Mouse (Mus musculus) mammary gland, adult 2 months (tissue): Measurements from ENCODE around the gene Gm44. TPM values are rescaled to one million over a fixed set of nuclear protein-coding genes. Genes with fewer than 3 reads are reported as not detected.

Source experiments
- polyA plus RNA-seq: library from polyadenylated mRNA; depleted of rRNA; stranded (reverse); fragments of >200 nt; gene quantifications from 2 replicates; pipeline ENCODE4 v1.2.3, GENCODE M21; 2012; ENCODE audit warnings: low replicate concordance; rRNA removed

The Gm44 gene
- not detected in 2 replicates for polyA plus RNA-seq

GRCm38 (mm10) chrX:90891842-90892241, at the start of gene Gm44:
Gene Gm44 (plus strand): TSS chrX:90892142.

